Mouse (Mus musculus) C2C12 (cell line): ENCODE results near the gene Meis2.

Experiments
- CEBPB ChIP-seq: IDR thresholded peaks from one replicate; pipeline ENCODE4 v1.6.1; 2011; ENCODE audit warnings: low read depth, mild to moderate bottlenecking, control low read depth, moderate library complexity
- CTCF ChIP-seq: IDR thresholded peaks from one replicate; pipeline ENCODE4 v1.5.1; 2011; ENCODE audit not compliant: control insufficient read depth, insufficient read depth, insufficient read length
- MYOD1 ChIP-seq: IDR thresholded peaks from one replicate; pipeline ENCODE4 v1.6.1; 2011; ENCODE audit warnings: low read depth; ENCODE audit not compliant: control insufficient read depth, insufficient read length

DNA sequence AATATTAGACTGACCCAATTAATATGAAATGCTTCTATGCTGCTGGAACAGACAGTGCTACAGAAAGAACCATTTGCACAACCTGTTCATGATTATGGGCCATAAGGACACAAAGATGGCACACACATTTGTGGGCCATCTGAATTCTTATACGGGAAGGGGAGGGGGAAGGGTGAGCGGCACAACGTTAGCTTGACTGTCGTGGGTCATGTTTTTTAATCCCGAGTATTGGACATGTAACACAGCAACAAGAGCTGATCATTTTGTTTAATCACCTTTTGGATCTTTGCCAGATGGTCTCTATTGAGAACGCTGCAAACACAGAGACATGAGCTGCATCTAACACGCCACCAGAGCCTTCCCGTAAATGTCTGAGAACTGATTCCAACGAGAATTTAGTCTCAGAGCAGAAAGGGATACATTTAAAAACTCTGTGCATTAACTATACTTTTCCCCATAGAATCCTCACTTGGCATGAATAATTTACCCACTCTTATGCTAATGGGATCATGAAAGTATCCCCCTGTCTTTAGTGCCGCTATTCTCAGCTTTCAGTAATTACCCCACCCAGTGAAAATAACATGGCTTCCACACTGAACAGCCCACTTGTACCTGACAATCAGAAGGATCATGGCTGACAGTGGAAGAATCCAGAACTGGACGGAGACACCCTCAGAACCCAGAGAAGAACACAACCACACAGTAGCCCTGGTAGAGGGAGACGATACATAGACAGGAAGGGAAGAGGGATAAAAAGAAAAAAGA lies 22.5 kb downstream of the Meis2 start:
- TF ChIP-seq CTCF, result no peak
- TF ChIP-seq MYOD1, result no peak
- no peak for TF ChIP-seq CEBPB
